ENCODE assay signal across 19 mouse cellular contexts in the genomic region with DNA sequence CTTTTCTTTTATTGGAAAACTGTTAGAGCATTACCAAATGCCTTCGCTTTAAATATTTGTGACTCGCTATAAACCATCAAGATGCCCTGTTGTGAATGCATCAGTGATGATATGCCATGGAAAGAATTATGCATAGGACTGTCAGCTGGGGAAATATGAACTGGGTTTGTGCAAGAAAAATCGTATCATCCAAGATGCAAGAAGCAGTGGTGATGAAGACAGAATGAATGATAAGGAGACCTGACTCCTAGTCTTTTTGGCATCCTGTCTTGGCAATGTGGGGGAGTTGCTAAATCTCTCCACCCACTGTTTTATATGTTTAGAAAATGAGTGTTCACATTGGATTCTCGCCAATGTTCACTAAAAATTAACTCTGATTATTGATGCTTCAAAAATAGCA.
"Had no signal": no experiment of that assay in that cellular context is flagged by ENCODE, and none has a peak within 500 bp of the region (broad histone marks: within the 10 kb centered on the region; RNA-seq: fewer than 3 reads in every experiment).

No protein-coding gene starts in this region.

- H3K27ac ChIP-seq: lung, embryonic 15.5 days; macrophage; midbrain, embryonic 13.5 days; midbrain, embryonic 15.5 days; neural tube, embryonic 12.5 days had no signal

- H3K4me1 ChIP-seq: lung, embryonic 15.5 days; megakaryocyte, embryonic 14.5 days; midbrain, embryonic 13.5 days; midbrain, embryonic 15.5 days; neural tube, embryonic 12.5 days had no signal

- H3K4me3 ChIP-seq: lung, embryonic 15.5 days; megakaryocyte, embryonic 14.5 days; midbrain, embryonic 13.5 days; midbrain, embryonic 15.5 days; neural tube, embryonic 12.5 days had no signal

- H3K9ac ChIP-seq: liver, postnatal 0 days; lung, embryonic 15.5 days; midbrain, embryonic 13.5 days; midbrain, embryonic 15.5 days; neural tube, embryonic 12.5 days had no signal

- H3K27me3 ChIP-seq: lung, embryonic 15.5 days; megakaryocyte, embryonic 14.5 days; midbrain, embryonic 13.5 days; midbrain, embryonic 15.5 days; neural tube, embryonic 12.5 days had no signal

- ATAC-seq: liver, postnatal 0 days; lung, postnatal 0 days; midbrain, embryonic 13.5 days; midbrain, embryonic 15.5 days had no signal

- H3K4me2 ChIP-seq: lung, embryonic 15.5 days; midbrain, embryonic 11.5 days; midbrain, embryonic 13.5 days; midbrain, embryonic 15.5 days; neural tube, embryonic 12.5 days had no signal

- H3K36me3 ChIP-seq: lung, embryonic 15.5 days; midbrain, embryonic 13.5 days; midbrain, embryonic 15.5 days; neural tube, embryonic 12.5 days had no signal

- H3K9me3 ChIP-seq: lung, embryonic 15.5 days; midbrain, embryonic 13.5 days; midbrain, embryonic 15.5 days; neural tube, embryonic 12.5 days had no signal

- DNase-seq: liver, postnatal 0 days; lung, postnatal 14 days; lung, postnatal 36 days; retina, postnatal 1 day; right cerebral cortex, adult 18-20 months; right cerebral cortex, postnatal 25 days; right cerebral cortex, postnatal 4 days; spleen, adult 18-20 months; thymus, adult 18-20 months; thymus, postnatal 14 days; thymus, postnatal 36 days had no signal
